In the genomic region with DNA sequence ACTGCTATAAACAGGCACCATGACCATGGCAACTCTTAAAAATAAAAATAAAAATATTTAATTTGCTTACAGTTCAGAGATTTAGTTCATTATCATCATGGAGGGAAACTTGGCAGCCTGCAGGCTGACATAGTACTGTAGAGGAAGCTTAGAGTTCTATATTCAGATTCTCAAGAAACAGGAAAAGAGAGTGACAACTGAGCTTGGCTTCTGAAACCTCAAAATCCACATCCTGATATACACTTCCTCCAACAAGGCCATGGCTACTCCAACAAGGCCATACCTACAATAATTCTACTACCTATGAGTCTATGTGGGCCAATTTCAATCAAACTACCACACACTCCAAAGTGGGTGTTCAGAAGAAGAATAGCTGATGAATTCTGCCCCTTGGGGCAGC, we compare ENCODE assay signal across 16 mouse cellular contexts.
DNase-seq lines count a peak whose midpoint lies in the region; ATAC-seq lines count a peak whose summit lies in the region.
"Had no signal": no experiment of that assay in that cellular context is flagged by ENCODE, and none has a peak within 500 bp of the region (broad histone marks: within the 10 kb centered on the region; RNA-seq: fewer than 3 reads in every experiment).

No protein-coding gene starts in this region.

- DNase-seq in layer of hippocampus, adult 9-11 months, result peak; percentile 16
- DNase-seq in layer of hippocampus, adult 9-10 months (ENCODE audit: low spot score), result no peak
- peak; percentile 49 for DNase-seq in 416B (ENCODE audit: low read depth)
- DNase-seq in adrenal gland, postnatal 36 days, result no peak
- DNase-seq: adrenal gland, adult 8-10 months; cerebellum, adult 11-12 months; cerebellum, adult 9-10 months; cerebellum, postnatal 25 days; forebrain, postnatal 0 days; gastrocnemius, postnatal 10 days; heart, postnatal 10 days; heart, postnatal 4 days had no signal

- peak; percentile 98 for ATAC-seq in common myeloid progenitor, adult 5-6 weeks (replicated peaks; ENCODE audit: low read depth, poor library complexity, severe bottlenecking)
- peak; percentile 92 for ATAC-seq in megakaryocyte progenitor cell, adult 5-6 weeks (replicated peaks; ENCODE audit: poor library complexity)
- ATAC-seq in frontal cortex, adult (ENCODE audit: low TSS enrichment), result no peak
- ATAC-seq: forebrain, postnatal 0 days; hindbrain, postnatal 0 days had no signal

Comparison
In these comparisons a context has a peak if more than half of its experiments do, and no peak if none do; other contexts are left out.
1. DNase-seq: peak in layer of hippocampus, adult 9-11 months (single experiment) and 416B (single experiment); none in layer of hippocampus, adult 9-10 months (single experiment) and adrenal gland, postnatal 36 days (0 of 2).